Mouse (Mus musculus) forebrain, postnatal 0 days (tissue): ENCODE measurements at regions not wholly inside any gene's neighbourhood (a gene's known extent, or its start where the extent isn't known, plus 50 kb on each side); places are given as distances from the start of the nearest gene placed in this dataset.

Experiments
- ATAC-seq: fragments of 200-750 bp; cut with Nextera tagmentation; 2 replicates; pipeline ENCODE4 v1.8.0; 2017; ENCODE audit warnings: mild to moderate bottlenecking, moderate library complexity
- DNase-seq: peaks from one replicate; pipeline ENCODE4 v3.0.0-alpha.2; 2015
- H3K27ac ChIP-seq: fragments of 300-500 bp; sonication (generic); 2 replicates; pipeline ENCODE4 v1.5.1; 2014; ENCODE audit warnings: low read depth, mild to moderate bottlenecking, antibody characterized with exemption, low read length, moderate library complexity, mixed read lengths
- H3K27me3 ChIP-seq: fragments of 300-500 bp; sonication (generic); 2 replicates; pipeline ENCODE4 v1.6.1; 2014; ENCODE audit warnings: mild to moderate bottlenecking, low read length, mixed read lengths; ENCODE audit not compliant: insufficient read depth
- H3K36me3 ChIP-seq: fragments of 300-500 bp; sonication (generic); 2 replicates; pipeline ENCODE4 v1.6.1; 2014; ENCODE audit warnings: mild to moderate bottlenecking, moderate library complexity; ENCODE audit not compliant: insufficient read depth
- H3K4me1 ChIP-seq: fragments of 300-500 bp; sonication (generic); 2 replicates; pipeline ENCODE4 v1.6.1; 2014; ENCODE audit warnings: antibody characterized with exemption; ENCODE audit not compliant: insufficient read depth
- H3K4me2 ChIP-seq: fragments of 300-500 bp; sonication (generic); 2 replicates; pipeline ENCODE4 v1.6.1; 2014; ENCODE audit warnings: low read depth, mild to moderate bottlenecking, moderate library complexity
- H3K4me3 ChIP-seq: fragments of 300-500 bp; sonication (generic); 2 replicates; pipeline ENCODE4 v1.5.1; 2014; ENCODE audit warnings: low read depth, low read length, mixed read lengths
- H3K9ac ChIP-seq: fragments of 300-500 bp; sonication (generic); 2 replicates; pipeline ENCODE4 v1.6.1; 2014; ENCODE audit warnings: mild to moderate bottlenecking
- H3K9me3 ChIP-seq: fragments of 300-500 bp; sonication (generic); 2 replicates; pipeline ENCODE4 v1.6.1; 2016; ENCODE audit warnings: low read length
- CTCF ChIP-seq: sonication (generic); IDR thresholded peaks from 2 replicates; pipeline ENCODE4 v1.5.1; 2016; ENCODE audit warnings: antibody characterized with exemption, control low read depth, low read depth
- WGBS: fragments of 180-500 bp; shearing (Covaris S2); extraction: QIAGEN DNeasy Blood & Tissue Kit; methylation state at CpG from one replicate; pipeline ENCODE4 v1.1.7; 2014; 5-methylcytosine and 5-hydroxymethylcytosine counted together

GRCm38 (mm10) chr9:67646820-67647219, 87.3 kb upstream of the Tln2 start:
- no peak overlapping the region for H3K4me2 ChIP-seq
- WGBS = 98% methylated on average over 2 of the region's 2 CpGs
- H3K27ac ChIP-seq = no peak overlapping the region
- H3K36me3 ChIP-seq = no peaks in the 10 kb centered on the region
- H3K9ac ChIP-seq = no peak overlapping the region
- H3K9me3 ChIP-seq = no peaks in the 10 kb centered on the region
- H3K27me3 ChIP-seq = no peaks in the 10 kb centered on the region
- no peak overlapping the region for H3K4me3 ChIP-seq
- DNase-seq = no peak
- no peak for TF ChIP-seq CTCF
- ATAC-seq = no peak
- no peaks in the 10 kb centered on the region for H3K4me1 ChIP-seq

GRCm38 (mm10) chr9:67664773-67665172, 94.5 kb upstream of the C2cd4b start:
- no peak for DNase-seq
- no peak for TF ChIP-seq CTCF
- ATAC-seq = no peak
- no peak overlapping the region for H3K4me2 ChIP-seq
- H3K9ac ChIP-seq = no peak overlapping the region
- H3K27ac ChIP-seq = no peak overlapping the region
- H3K9me3 ChIP-seq = no peaks in the 10 kb centered on the region
- H3K36me3 ChIP-seq = no peaks in the 10 kb centered on the region
- no peaks in the 10 kb centered on the region for H3K27me3 ChIP-seq
- H3K4me1 ChIP-seq = no peaks in the 10 kb centered on the region
- no peak overlapping the region for H3K4me3 ChIP-seq

GRCm38 (mm10) chr9:67670261-67671020, 88.8 kb upstream of the C2cd4b start:
- Histone ChIP-seq H3K27me3 (no peaks in the 10 kb centered on the region), H3K9me3 (no peaks in the 10 kb centered on the region), H3K9ac (no peak overlapping the region), H3K27ac (no peak overlapping the region), H3K4me3 (no peak overlapping the region), H3K4me1 (no peaks in the 10 kb centered on the region), H3K4me2 (no peak overlapping the region), H3K36me3 (no peaks in the 10 kb centered on the region)
- ATAC-seq (no peak), DNase-seq (no peak)
- WGBS = 86% methylated on average over 12 of the region's 12 CpGs
- TF ChIP-seq CTCF = no peak

GRCm38 (mm10) chr9:67676906-67677305, 82.3 kb upstream of the C2cd4b start:
- WGBS = 83% methylated on average over 1 of the region's 1 CpGs
- H3K4me1 ChIP-seq = no peaks in the 10 kb centered on the region

GRCm38 (mm10) chr9:67683367-67683766, 75.9 kb upstream of the C2cd4b start:
- Histone ChIP-seq H3K4me1 (no peaks in the 10 kb centered on the region), H3K36me3 (no peaks in the 10 kb centered on the region), H3K4me2 (no peak overlapping the region), H3K27ac (no peak overlapping the region), H3K4me3 (no peak overlapping the region), H3K27me3 (no peaks in the 10 kb centered on the region), H3K9me3 (no peaks in the 10 kb centered on the region), H3K9ac (no peak overlapping the region; the same call in 1 of the 2 replicates)
- peak; percentile 93 for TF ChIP-seq CTCF
- ATAC-seq (peak; percentile 90), DNase-seq (peak; percentile 93)
- 5% methylated on average over 7 of the region's 7 CpGs for WGBS

More at GRCm38 (mm10) chr9:67676906-67677305, 82.3 kb upstream of the C2cd4b start:
- Histone ChIP-seq H3K27me3 (no peaks in the 10 kb centered on the region), H3K27ac (no peak overlapping the region), H3K9me3 (no peaks in the 10 kb centered on the region), H3K36me3 (no peaks in the 10 kb centered on the region), H3K4me3 (no peak overlapping the region), H3K9ac (no peak overlapping the region), H3K4me2 (no peak overlapping the region)
- no peak for DNase-seq
- ATAC-seq = no peak
- no peak for TF ChIP-seq CTCF

GRCm38 (mm10) chr9:67692396-67692795, 66.8 kb upstream of the C2cd4b start:
- H3K4me3 ChIP-seq = no peak overlapping the region
- H3K27ac ChIP-seq = no peak overlapping the region
- H3K36me3 ChIP-seq = no peaks in the 10 kb centered on the region
- no peak for TF ChIP-seq CTCF
- H3K27me3 ChIP-seq = no peaks in the 10 kb centered on the region
- ATAC-seq (no peak), DNase-seq (no peak)
- H3K4me2 ChIP-seq = no peak overlapping the region
- no peak overlapping the region for H3K9ac ChIP-seq
- no peaks in the 10 kb centered on the region for H3K9me3 ChIP-seq
- WGBS = 83% methylated on average over 13 of the region's 13 CpGs
- no peaks in the 10 kb centered on the region for H3K4me1 ChIP-seq

- no peak overlapping the region for H3K27ac ChIP-seq
- 17% methylated on average over 7 of the region's 7 CpGs for WGBS
- ATAC-seq (no peak), DNase-seq (no peak)
- H3K36me3 ChIP-seq = no peaks in the 10 kb centered on the region
- no peaks in the 10 kb centered on the region for H3K4me1 ChIP-seq
- no peak overlapping the region for H3K4me3 ChIP-seq
- H3K27me3 ChIP-seq = no peaks in the 10 kb centered on the region
- no peak for TF ChIP-seq CTCF
- H3K4me2 ChIP-seq = no peak overlapping the region
- H3K9me3 ChIP-seq = no peaks in the 10 kb centered on the region
- no peak overlapping the region for H3K9ac ChIP-seq
Measured at GRCm38 (mm10) chr9:67693716-67694115, 65.5 kb upstream of the C2cd4b start.
